Mouse (Mus musculus) embryo, embryonic 11 days (tissue): ENCODE measurements around the gene Fam13c.

Experiments
- DNase-seq: peaks from one replicate; pipeline ENCODE4 v3.0.0-alpha.2; 2015

Fam13c gene

DNA sequence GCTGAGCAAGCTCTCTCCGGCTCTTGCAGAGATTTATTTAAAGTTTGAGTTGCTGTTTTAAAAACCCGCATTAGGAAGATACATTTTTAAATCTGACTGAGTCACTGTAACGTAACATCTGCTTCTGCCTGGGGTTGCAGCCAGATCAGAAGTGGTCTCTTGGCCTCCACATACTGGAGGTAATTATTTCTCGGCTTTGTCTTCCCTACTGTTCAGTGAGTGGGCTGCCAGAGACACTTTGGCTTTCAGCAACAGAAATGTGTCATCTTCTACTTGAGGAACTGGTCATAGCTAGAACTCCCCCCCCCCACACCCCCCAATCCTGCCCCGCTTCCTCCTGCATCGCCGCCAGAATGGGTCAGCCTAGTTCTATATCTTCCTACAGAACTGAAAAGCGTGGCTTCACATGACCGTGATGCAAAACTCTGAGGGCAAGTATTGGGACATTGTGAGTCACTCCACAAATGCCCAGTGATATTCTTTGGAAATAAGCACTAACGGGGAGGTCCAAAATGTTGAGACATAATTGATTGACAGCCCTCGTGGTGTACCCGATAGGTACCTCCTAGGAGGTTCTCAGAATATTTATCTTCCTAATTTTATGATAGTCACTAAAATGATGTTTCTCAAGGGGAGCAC lies 90.0 kb downstream of the Fam13c start:
- DNase-seq: no peak

DNA sequence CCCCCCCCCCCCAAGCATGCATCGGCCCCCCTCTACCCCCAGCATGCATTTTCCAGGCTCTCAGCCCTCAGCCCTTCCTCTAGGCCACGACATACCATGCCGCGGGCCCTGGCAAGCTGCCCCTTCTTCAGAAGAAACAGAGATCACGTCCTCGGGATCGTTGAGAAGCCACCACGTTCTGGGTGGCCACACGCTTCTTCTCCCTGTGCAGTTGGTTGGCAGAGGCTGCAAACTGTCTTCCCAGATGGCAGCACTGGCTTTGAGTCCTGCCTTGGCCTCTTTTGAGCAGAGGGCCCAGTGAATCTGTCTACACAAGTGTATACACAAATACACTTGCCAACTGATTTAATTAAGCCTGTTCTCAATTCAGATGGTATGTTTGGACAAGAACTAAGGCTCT lies 92.0 kb downstream of the Fam13c start:
- no peak for DNase-seq

DNA sequence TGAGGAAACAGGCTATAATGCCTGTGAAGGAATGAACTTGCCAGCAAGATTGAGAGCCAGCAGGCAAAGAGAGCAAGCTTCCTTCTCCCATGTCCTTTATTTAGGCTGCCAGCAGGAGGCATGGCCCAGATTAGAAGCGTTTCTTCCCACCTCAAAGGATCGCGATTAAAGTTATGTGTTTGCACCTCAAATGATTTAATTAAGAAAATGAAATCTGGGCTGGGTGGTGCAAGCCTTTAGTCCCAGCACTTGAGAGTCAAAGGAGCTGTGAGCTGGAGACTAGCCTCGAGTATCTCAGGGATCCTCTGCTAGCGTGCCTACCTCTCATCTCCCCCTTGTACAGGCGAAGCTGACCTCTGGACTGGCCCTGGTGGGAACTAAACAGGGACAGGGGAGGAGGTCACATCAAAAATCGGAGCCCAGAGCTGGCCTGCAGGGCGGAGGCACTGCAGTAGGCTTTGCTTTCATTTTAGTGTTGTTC lies 93.1 kb downstream of the Fam13c start:
- DNase-seq: no peak

DNA sequence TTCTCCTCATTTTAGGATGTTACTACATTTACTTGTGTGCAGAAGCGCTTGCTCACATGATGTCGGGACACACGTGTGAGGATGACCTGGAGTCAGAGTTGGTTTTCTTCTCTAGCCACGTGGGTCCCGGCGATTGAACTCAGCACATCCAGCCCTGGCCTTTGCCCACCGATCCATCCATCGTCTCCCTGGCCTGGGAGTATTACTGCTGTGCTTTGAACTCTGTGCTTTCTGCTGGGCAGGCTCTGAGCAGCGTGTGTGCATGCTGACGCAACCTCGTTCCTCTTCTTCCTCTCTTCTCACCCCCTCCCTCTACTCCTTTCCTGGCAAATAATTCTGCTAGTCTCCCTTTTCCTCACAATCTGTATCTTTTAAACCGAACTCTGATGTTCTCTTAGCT lies 93.7 kb downstream of the Fam13c start:
- DNase-seq: no peak

DNA sequence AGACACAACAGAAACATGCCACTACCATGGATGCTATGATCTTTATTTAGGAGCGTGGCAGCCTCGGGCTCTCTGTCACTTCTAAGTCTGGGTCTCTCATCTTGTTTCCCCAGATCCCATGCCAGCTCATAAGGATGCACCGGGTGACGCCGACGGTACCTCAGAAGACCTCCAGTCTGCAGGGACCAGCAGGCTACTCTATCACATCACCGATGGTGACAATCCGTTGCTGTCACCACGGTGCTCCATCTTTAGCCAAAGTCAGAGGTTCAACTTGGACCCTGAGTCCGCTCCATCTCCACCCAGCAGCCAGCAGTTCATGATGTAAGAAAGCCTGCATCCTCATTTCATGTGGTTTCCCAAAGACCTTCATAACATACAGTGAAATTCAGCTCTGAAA lies 94.3 kb downstream of the Fam13c start:
- no peak for DNase-seq

DNA sequence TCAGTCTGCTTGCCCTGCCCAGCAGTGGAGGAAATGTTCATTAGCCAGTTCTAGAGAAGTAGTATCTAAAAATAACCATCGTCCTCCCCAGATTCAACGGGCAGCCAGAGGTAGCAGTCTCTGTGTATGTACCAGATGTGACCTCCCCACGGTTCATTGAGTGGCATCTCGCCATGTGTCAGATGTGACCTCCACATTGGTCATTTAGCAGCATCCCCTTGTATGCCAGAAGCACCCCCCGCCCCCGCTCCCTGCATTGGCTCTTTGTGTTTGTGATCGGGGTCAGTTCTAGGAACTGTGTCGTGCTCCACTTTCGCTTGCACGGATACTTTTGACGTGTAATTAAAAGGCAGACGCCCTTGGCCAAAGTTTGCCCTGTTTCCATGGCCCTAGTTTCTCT lies 95.1 kb downstream of the Fam13c start:
- DNase-seq: peak; percentile 5

DNA sequence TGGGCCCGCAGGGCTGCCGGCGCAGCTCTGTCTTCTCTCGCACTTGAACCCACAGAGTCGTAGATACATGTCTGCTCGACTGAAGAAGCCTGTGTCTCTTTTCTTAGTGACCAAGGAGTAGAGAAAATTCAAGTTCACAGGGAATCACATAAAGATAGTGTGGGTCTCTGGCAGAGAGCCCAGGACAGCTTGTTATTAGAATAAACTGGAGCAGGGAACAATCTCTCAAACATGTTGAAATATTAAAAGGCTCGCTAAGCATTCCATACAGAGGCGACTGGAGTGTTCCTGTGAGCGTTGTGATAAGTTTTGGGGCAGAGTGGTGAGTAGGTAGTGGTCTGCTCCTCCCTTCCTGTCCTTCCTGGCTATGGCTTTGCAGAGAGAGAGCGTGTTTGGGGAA lies 97.4 kb downstream of the Fam13c start:
- no peak for DNase-seq

DNA sequence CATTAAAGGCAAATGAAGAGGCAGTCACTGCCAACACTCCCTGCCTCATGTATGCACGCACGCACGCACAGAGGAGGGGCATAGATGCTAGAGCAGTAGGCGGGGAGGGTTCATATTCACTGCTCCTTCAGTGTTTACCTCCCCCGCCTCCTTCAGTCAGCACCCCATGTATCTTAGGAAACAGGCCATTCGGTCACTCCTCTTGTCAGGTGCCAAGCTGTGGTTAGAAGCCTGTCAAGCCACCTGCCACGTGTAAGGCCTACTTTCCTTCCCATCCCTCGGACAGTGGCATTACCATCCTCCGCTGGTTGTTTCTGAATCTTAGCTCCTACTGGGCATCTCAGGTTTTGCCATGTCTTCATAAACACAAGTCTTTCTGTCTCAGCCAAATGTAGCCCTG lies 99.0 kb downstream of the Fam13c start:
- no peak for DNase-seq

DNA sequence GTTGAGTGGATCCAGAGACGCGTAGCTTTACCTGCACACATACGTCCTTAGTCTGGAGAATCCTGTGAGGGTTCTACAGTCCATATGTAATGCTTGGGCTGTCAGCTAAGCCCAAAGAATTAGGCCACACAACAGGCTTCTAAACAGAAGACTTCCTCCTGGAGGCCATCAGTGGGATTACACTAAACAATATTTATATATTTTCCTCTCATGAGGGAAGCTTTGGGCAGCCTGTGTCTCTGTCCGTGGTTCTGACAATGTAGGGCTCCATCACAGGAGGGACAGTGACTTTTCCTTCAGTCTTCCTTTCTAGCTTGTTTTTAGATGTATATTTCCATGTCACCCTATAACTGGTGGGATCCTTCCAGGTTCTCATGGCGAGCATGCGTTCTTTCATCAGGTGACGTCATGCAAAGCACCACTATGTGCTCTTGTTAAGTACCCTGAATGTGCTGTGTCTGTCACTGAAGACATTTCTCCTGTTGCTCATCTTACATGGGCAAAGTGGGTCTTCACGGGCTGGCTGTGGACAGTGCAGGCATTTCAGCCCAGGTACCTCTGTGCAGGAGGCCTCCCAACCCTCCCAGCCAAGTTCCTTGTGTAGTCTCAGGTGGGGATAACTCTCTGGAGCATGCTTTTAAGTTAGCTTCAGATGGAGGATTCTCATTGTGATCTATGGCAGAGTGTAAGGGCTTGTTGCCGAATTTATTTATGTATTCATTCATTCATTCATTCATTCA lies 100.3 kb downstream of the Fam13c start:
- peak; percentile 70 for DNase-seq

DNA sequence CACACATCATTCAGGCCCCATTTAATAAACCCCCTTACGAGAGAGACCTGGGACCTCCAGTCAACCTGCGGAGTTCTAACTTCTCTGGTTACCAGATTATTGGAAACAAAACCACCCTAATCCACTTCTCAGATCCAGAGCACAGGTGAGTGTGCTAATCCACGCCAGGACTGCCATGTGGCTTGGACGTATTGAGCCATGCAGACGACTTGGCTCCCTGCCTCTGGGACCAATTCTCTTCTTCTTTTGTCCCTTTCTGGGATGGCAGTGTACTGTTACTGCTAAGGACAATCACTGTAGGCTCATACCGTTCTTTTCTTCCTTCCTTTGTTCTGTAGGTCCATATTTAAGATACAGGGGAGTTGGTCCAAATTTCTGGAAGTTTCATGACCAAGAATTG lies 102.6 kb downstream of the Fam13c start:
- DNase-seq: no peak

DNA sequence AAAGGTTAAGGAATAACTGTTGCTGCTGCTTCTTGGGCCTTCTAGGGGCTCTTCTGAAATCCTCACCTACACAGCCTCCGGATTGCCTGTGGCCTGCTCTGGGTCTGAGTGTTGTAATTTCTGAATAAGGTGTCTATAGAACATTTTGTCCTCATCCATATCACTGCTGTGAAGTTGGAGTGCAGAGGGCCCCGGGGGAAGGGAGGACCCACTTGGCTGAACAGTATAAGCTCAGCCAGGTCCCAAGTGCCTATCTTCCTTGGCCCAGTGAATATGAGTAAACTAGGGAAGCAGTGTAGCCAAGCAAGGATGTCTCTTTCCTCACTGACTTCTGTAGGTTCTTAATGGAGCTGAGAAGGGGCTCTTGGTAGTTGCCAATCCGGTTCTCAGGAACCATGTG lies 112.2 kb downstream of the Fam13c start:
- DNase-seq: no peak

DNA sequence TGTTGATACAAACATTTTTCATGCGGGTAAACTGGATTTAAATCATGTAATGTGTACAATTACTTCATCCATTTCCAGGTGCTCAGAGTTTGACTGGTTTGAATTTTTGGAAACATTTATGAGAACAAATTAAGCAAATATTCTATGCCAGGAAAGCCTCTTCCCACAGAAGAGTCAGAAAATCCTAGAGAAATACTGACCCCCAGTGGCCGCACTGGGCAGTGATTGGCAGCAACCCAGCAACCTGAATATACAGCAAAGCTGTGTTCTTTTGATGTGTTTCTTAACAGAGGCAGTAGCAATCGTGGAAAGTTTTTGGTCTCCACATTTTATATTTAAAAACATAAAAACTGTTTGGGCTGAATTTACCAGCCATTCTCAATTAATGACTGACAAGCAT lies 123.4 kb downstream of the Fam13c start:
- peak; percentile 70 for DNase-seq

DNA sequence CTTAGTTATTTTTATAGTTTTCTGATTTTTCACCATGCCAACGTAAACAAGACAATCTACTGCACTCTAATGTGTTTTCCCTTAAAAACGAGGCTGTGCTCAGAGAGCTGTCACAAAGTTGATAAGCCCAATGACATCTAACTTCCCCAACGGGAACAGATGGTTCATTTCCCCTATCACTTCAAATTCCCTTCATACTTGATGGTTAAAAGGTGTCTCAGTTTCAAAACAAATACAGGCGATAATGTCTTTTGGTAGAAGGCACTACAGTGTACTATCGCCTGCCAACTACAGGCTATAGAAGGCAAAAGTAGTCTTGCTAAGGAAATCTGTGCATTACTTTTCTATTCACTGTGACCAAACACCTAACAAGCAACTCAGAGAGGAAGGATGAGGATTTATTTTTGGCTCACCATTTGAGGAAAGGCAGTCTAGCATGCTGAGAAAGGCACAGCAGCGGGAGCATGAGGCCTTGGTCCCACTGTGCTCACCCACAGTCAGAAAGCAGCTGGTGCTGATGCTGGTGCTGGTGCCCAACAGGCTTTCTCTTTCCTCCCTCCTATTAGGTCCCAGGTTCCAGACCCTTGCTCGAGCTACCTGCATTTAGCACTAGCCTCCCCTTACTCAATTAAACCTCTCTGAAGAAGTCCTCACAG lies 141.4 kb downstream of the Fam13c start:
- DNase-seq: no peak

DNA sequence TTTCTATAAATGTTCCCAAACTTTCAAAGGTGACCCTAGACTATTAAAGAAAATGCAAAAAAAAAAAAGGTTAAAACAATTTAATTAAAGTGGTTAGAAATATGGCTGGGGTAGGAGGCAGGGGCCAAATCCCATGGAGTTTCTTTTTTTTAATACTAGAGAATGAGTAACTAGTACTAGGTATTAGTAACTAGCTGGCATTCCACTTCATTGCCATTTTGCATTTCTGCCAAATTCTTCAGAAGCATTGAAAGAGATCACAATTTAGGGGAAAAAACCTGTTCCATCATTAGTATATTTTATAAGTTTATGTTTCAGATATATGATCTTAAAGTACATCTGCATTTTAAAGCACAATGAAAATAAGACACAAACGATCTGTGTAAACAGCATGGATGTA lies 143.9 kb downstream of the Fam13c start:
- no peak for DNase-seq

DNA sequence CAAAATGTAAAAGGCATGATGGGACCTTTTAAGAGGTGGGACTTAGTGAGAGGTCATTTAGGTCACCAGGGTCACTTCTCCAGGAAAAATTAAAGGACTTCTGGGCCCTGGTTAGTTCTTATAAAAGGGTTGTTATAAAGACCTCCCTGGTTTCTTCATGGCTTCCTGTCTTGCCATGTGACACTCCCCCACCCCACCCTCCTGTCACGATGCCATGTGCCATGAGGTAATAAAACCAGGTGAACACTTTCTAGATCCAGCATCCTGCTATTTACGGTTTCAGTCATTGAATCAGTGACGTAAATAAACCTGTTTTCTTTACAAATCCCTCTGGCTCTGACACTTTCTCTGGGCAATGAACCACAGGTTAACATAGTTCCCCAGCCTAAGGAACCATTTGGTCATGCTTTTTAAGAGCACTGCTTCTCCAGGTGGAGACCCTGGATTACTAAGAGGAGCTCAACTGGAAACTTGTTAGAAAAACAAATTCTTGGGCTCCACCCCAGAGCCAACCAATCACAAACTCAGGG lies 146.7 kb downstream of the Fam13c start:
- no peak for DNase-seq

DNA sequence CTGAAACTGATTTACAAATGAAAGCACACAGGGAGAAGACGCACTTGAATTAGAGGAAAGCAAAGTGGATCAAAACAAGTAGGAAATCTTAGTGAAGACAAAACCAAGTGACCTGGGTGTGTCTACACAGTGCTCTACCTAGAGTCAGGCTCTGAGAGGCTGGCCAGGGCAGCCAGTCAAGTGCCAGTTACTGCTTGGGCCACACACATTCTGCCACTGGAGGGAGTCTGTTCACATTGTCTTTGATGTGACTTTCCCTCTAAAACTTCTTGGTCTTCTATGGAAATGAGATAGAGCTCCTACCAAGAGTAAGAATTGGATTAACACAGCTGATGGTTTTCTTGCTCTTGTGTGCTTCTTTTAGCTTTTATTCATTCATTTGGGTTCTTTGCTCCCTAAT lies 153.7 kb downstream of the Fam13c start:
- DNase-seq: peak; percentile 46

DNA sequence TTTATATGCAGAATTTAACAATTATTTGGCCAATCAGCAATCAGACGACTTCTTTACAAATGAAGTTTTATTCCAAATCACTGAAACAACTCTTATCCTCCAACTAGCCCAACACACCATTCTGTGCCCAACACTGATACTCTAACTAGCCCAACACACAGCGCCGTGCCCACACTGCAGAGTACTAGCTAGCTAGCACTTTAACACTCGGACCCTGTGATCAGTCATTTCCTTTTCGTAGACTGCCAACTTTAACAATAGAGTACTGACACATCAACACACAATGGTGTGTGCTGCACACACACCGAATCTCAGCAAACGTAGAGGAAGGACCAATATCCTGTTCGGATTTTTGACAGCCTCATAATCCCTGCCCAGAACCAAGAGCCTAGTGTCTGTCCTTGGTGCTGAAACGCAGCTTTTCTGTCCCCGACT lies 157.8 kb downstream of the Fam13c start:
- peak; percentile 80 for DNase-seq

DNA sequence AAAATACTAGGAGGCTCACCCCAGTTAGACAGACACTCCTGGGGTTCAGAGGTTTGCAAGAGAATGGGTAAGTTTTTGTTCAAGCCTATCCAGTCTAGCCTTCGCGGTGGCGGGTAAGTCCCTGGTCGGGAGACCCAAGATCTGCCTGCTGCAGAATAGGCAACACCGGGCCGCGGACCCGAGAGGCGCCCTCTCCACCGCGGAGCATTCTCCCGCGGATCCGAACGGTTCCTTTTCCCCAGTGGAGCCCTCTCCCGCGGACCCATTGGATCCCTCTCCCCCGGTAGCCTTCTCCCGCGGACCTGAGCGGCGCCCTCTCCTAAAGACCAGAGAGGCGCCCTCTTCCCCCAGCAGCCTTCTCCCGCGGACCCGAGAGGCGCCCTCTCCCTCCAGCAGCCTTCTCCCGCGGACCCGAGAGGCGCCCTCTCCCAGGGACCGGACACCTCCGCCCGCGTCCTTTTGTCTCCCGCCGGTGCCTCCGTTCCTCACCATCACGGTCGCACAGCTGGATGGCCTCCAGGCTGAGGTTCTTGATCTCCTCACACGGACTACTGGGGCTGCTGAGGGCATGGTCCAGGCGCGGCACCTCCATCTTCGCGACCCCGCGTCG lies 158.3 kb downstream of the Fam13c start:
- DNase-seq: no peak

DNA sequence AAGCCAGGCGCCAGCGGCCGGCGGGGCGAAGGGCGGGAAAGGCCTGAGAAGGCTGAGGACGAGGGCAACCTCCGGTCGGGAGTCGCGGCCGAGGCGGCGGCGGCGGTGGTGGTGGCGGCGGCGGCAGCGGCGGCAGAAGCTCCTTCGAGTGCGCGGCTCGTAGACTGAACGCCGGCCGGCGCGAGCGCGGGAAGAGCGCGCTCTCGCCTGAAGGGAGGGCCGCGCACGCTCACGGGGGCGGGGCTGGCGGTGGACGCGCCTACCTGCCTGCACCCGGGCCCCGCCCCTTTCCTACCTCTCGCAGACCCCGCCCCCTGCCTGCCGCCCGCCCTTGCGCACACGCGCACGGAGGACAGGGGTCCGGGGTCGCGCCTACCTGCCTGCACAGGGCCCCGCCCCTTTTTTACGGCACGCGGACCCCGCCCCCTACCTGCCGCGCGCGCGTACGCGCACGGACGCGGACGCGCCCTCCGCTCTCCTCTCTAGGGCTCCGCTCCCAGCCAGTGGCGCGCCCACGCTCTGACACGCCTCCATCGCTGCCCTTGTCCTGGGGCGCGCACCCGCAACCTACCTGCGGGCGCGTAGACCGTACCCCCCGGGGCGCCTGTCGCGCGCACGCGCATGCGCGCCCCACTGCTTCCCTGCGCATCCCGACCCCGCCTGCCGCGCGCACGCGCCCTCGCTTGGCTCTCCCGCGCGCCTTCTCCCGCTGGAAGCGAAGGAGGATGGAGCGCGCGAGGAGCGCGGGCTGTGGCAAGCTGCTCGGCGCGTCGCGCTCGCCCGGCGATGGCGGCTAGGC lies 159.0 kb downstream of the Fam13c start:
- peak; percentile 92 for DNase-seq

DNA sequence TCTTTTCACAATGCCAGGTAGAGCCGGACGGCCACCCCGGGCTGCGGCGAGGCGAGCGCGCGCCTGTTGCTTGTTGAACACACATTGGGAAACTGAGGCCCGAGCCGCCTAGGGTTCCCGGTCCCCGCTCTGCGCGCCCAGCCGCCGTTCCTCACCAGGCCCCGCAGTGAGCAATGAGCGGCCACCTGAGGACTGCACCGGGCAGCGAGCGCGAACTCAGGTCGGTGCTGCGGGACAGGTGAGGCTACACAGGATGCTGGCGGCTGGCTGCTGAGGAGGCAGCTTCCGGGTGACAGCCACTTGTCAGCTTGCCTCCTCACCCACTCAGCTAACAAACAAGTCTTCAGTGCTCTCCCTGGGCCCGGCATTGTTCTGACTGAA lies 159.6 kb downstream of the Fam13c start:
- no peak for DNase-seq
